Mouse (Mus musculus): ENCODE results near the gene Gm19426. TPM values are rescaled to one million over a fixed set of nuclear protein-coding genes. Genes with fewer than 3 reads are reported as not detected.
A peak's percentile ranks its signal among the peaks of the same experiment; 100 is the strongest.

Gene Gm19426
- polyA plus RNA-seq, 1 experiment from 2014 or later, result 5.7 TPM

DNA sequence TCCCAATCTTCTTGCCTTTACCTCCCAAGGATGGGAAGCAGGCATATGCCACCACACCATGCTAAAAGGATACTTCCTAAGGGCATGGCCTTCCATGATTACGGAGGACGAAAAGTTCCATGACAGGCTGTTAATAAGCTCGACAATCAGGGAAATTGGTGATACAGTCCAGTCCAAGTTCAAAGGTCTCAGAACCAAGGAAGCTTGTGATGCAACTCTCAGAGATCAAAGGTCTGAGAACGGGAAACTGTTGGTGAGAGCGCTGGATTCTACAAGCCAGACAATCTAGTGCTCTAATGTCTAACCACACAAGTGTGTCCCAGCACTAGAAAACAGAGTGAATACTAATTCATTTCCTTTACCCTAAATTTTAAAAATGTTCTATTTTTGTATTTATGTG, 12.8 kb upstream of the Gm19426 start:
- H3K36me3 ChIP-seq, result no peaks in the 10 kb centered on the region
- H3K9ac ChIP-seq, result no peak overlapping the region
- no peaks in the 10 kb centered on the region for H3K9me3 ChIP-seq
- no peak for ATAC-seq (ENCODE audit: extremely low read depth, insufficient number of reproducible peaks, low FRiP score, low TSS enrichment)
- no peak overlapping the region for H3K4me3 ChIP-seq
- no peaks in the 10 kb centered on the region for H3K4me1 ChIP-seq
- WGBS, result 69% methylated on average over 5 of the region's 5 CpGs
- no peak overlapping the region for H3K27ac ChIP-seq (replicated peaks)
- no peak overlapping the region for H3K4me2 ChIP-seq
- no peaks in the 10 kb centered on the region for H3K27me3 ChIP-seq (replicated peaks)

DNA sequence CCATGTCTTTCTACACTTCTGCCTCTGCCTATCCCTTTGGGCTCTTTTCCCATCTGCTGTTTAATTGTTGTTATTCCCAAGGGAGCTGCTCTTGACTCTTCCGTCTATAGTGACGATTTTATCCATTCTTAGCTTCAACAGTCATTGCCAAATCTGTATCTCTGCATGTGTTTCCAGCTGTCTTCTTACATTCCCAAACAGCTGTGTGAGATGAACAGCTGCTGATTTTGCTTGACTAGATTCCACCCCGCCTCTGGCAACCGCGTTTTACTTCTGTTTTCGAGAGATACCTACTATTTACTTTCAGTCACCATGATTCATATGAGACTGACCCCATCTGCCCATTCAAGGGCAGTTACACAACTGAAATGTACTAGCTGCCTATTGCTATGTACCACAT, 6.7 kb upstream of the Gm19426 start:
- no peaks in the 10 kb centered on the region for H3K27me3 ChIP-seq (replicated peaks)
- no peaks in the 10 kb centered on the region for H3K4me1 ChIP-seq
- H3K4me2 ChIP-seq, result no peak overlapping the region
- no peaks in the 10 kb centered on the region for H3K36me3 ChIP-seq
- no peaks in the 10 kb centered on the region for H3K9me3 ChIP-seq
- 64% methylated on average over 6 of the region's 6 CpGs for WGBS
- no peak overlapping the region for H3K27ac ChIP-seq (replicated peaks)
- no peak overlapping the region for H3K4me3 ChIP-seq
- no peak overlapping the region for H3K9ac ChIP-seq
- ATAC-seq (ENCODE audit: extremely low read depth, insufficient number of reproducible peaks, low FRiP score, low TSS enrichment), result no peak

DNA sequence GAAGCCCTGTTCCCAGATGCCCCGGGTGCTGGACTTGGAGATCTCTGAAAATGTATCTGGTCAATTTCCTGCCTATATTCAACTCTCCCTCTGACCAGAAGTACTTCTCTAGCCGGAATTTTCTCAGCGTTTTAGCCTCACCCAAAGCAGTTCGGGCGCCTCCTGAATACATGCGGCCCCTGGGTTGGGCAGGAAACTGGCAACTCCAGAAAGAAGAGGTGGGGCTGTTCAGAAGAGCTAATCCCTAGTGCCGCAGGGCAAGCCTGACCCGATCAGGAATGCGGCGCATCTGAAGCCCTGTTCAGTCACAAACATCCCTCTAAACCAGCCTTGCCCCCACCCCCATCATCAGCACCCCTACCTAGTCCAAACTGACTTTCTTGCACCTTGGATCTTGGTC, 671 bp upstream of the Gm19426 start:
- ATAC-seq (ENCODE audit: extremely low read depth, insufficient number of reproducible peaks, low FRiP score, low TSS enrichment), result peak; percentile 5; the same call in 1 of the 2 replicates
- H3K36me3 ChIP-seq, result peaks cover 20% of the 10 kb centered on the region
- peak overlapping the region; percentile 100 for H3K9ac ChIP-seq
- H3K4me2 ChIP-seq, result peak overlapping the region; percentile 86
- no peaks in the 10 kb centered on the region for H3K27me3 ChIP-seq (replicated peaks)
- H3K4me1 ChIP-seq, result peaks cover 42% of the 10 kb centered on the region
- H3K9me3 ChIP-seq, result no peaks in the 10 kb centered on the region
- peak overlapping the region; percentile 91 for H3K4me3 ChIP-seq
- peak overlapping the region; percentile 100 for H3K27ac ChIP-seq (replicated peaks)
- 3% methylated on average over 10 of the region's 10 CpGs for WGBS

DNA sequence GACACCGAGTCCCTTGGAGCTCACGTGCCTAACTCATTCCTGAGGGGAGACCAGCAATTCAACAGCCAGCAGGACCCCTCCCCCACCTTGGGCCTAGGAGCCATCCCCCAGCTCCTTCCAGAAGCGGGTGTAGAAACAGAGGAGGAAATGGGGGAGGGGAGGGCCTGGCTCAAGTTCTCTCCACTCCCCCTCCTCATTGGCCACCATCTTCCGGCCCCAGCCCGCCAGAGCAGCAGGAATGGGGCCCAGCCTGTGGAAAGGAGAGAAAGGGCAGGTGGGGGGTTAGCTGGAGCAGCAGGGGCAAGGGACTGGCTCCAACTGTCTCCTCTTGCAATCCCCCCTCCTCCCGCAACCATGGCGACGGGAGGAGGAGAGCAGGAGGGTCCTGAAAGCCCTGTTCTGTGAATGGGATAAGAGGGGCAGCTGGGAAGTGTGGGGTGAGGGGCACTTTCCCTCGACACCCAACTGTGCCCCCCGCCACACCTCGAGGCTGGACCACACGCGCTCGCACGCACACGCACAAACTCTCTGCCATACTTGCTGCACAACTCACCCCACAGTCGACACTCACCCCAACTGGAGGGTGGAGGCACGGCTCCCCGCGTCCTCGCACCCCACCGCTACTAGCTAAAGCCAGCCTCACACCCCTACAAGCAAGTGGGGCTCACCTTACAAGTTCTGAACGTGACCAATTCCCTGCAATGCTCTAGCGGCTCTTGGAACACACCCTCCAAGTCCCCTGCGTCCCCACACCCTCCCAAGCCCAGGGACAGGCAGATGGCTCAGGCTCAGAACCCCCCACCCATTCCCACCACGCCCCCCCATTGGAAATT, 788 bp downstream of the Gm19426 start:
- Histone ChIP-seq H3K4me3 (peak overlapping the region; percentile 91), H3K9me3 (no peaks in the 10 kb centered on the region), H3K4me1 (peaks cover 57% of the 10 kb centered on the region), H3K27ac (replicated peaks) (peak overlapping the region; percentile 100), H3K4me2 (peak overlapping the region; percentile 86), H3K27me3 (replicated peaks) (no peaks in the 10 kb centered on the region), H3K9ac (peak overlapping the region; percentile 100), H3K36me3 (peaks cover 20% of the 10 kb centered on the region)
- under 1% methylated on average over 26 of the region's 26 CpGs for WGBS
- peak; percentile 49 for ATAC-seq (ENCODE audit: extremely low read depth, insufficient number of reproducible peaks, low FRiP score, low TSS enrichment)

DNA sequence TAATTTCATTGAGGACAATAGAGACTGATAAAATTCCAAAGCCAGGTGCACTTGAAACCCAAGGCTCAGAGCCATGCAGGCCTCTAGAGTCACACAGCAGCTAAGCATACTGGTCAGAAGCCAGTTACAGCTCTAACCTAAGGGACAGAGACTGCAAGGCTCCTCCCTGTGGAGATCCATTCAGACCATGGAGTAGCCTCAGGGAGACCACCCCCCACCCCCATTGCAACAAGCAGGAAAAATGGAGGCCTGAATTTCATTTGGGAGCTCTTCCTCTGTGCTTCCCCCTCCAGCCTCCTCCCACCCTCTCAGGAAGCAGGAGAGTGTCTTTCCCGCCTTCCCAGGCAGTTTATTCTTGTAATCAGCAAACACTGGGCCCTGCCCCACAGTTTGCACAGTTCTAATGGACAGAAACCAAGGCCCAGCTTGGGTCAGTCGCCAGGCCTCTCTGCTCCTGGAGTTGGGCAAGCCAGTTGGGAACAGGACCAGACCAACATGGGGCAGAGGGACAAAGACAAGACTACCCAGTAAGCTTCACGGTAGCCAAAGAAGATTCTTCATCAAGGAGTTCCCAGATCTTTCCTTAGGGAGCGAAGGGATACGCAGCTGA, 1.5 kb downstream of the Gm19426 start:
- Histone ChIP-seq H3K4me1 (peaks cover 64% of the 10 kb centered on the region), H3K27ac (replicated peaks) (peak overlapping the region; percentile 100), H3K9ac (peak overlapping the region; percentile 100), H3K4me2 (peak overlapping the region; percentile 86), H3K4me3 (peak overlapping the region; percentile 91), H3K27me3 (replicated peaks) (no peaks in the 10 kb centered on the region), H3K9me3 (no peaks in the 10 kb centered on the region), H3K36me3 (peaks cover 20% of the 10 kb centered on the region)
- no peak for ATAC-seq (ENCODE audit: extremely low read depth, insufficient number of reproducible peaks, low FRiP score, low TSS enrichment)
- 6% methylated on average over 5 of the region's 5 CpGs for WGBS

DNA sequence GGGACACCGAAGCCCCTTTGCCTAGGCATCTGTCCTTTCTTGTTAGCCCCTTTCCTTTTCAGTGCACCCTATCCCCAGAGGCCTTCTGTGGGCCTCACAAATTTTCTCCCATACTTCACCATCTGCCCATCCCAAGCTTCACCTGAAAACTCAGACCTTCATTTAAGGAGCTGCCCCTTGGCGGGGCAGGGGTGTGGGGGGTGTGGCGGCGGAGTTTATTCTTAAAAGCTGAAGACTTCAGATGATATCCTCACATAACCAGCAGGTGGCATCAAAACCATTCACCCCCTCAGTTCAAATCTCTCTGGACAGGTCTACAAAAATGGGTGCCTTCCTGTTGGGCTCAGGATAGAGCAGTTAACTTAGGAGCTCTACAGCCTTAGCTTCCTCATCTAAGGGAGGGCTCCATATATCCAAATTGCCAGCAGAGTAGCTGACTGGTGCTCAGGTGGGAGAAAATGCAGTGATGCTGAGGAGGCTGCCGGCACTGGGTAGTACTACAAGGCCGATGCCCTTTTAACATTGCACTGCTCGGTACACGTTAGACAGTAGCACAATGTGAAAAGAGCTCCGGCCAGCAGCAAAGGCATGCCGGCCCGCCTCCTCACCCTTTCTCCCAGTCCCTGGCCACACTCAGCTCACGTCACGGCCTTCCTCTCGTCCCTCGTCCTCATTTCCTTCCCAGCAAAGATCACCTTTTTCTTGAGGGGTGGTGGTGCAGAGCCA, 2.7 kb downstream of the Gm19426 start:
- ATAC-seq (ENCODE audit: extremely low read depth, insufficient number of reproducible peaks, low FRiP score, low TSS enrichment), result no peak
- H3K9me3 ChIP-seq, result no peaks in the 10 kb centered on the region
- H3K9ac ChIP-seq, result peak overlapping the region; percentile 100
- H3K4me2 ChIP-seq, result peak overlapping the region; percentile 86
- peaks cover 20% of the 10 kb centered on the region for H3K36me3 ChIP-seq
- peak overlapping the region; percentile 91 for H3K4me3 ChIP-seq
- peak overlapping the region; percentile 100 for H3K27ac ChIP-seq (replicated peaks)
- WGBS, result 69% methylated on average over 15 of the region's 15 CpGs
- H3K4me1 ChIP-seq, result peaks cover 76% of the 10 kb centered on the region
- peaks cover 5% of the 10 kb centered on the region; the same call in 1 of the 2 replicates for H3K27me3 ChIP-seq (replicated peaks)

DNA sequence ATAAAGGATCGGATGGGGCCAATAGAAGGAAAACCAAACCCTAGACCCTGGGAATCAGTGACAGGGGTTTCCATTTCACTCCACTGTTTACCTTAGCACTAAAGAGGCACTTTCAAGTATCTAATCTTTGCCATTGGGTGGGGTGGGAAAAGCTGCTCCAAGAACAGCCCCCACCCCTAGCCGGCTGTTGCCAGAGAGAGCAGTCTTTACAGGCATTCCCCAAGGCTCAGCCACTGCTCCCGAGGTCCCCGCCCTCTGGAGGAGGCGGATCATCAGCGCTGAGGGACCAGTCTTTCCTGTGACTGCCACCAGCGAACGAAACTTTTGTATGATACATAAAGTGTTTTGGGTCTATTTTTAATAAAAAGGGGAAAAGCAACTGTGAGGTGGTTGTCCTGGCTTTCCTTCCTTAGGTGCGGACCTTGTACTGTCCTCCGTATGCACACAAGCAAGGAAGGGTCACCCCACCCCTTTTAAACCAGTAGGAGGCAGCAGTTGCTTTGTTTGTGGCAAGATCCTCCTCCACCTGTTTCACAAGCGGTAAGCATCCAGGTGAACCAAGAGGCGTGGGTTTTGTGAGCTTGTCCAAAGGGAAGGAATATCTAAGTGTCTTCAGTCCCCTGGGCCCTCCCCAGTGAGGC, 5.1 kb downstream of the Gm19426 start:
- Histone ChIP-seq H3K4me1 (peaks cover 92% of the 10 kb centered on the region), H3K9ac (peak overlapping the region; percentile 73), H3K9me3 (no peaks in the 10 kb centered on the region), H3K27ac (replicated peaks) (peak overlapping the region; percentile 72), H3K36me3 (peaks cover 20% of the 10 kb centered on the region), H3K27me3 (replicated peaks) (peaks cover 8% of the 10 kb centered on the region), H3K4me3 (peak overlapping the region; percentile 58), H3K4me2 (peak overlapping the region; percentile 68)
- no peak for ATAC-seq (ENCODE audit: extremely low read depth, insufficient number of reproducible peaks, low FRiP score, low TSS enrichment)
- 3% methylated on average over 12 of the region's 12 CpGs for whole genome bisulfite sequencing

DNA sequence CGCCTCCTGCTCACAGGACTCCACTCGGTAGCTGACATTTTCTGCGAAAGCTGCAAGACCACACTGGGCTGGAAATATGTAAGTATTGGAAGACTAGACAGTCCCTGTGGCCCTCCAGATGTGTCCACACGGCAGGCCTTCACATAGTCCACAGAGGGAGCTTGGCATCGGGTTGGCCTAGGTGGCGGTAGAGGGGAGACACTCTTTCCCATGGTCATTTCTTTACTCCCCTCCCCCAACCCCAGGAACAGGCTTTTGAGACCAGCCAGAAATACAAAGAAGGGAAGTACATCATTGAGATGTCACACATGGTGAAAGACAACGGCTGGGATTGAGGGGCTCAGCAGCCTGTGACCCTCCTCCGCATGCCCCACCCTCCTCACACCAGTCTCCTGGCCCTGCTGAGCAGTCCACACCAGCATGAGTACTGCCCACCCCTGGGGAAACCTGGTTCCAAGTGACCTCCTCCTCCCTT, 6.0 kb downstream of the Gm19426 start:
- Histone ChIP-seq H3K4me1 (peaks cover 96% of the 10 kb centered on the region), H3K9me3 (no peaks in the 10 kb centered on the region), H3K4me2 (peak overlapping the region; percentile 68), H3K4me3 (peak overlapping the region; percentile 58), H3K27ac (replicated peaks) (peak overlapping the region; percentile 72), H3K36me3 (peaks cover 20% of the 10 kb centered on the region), H3K27me3 (replicated peaks) (peaks cover 11% of the 10 kb centered on the region), H3K9ac (peak overlapping the region; percentile 73)
- 6% methylated on average over 8 of the region's 8 CpGs for WGBS
- no peak for ATAC-seq (ENCODE audit: extremely low read depth, insufficient number of reproducible peaks, low FRiP score, low TSS enrichment)

DNA sequence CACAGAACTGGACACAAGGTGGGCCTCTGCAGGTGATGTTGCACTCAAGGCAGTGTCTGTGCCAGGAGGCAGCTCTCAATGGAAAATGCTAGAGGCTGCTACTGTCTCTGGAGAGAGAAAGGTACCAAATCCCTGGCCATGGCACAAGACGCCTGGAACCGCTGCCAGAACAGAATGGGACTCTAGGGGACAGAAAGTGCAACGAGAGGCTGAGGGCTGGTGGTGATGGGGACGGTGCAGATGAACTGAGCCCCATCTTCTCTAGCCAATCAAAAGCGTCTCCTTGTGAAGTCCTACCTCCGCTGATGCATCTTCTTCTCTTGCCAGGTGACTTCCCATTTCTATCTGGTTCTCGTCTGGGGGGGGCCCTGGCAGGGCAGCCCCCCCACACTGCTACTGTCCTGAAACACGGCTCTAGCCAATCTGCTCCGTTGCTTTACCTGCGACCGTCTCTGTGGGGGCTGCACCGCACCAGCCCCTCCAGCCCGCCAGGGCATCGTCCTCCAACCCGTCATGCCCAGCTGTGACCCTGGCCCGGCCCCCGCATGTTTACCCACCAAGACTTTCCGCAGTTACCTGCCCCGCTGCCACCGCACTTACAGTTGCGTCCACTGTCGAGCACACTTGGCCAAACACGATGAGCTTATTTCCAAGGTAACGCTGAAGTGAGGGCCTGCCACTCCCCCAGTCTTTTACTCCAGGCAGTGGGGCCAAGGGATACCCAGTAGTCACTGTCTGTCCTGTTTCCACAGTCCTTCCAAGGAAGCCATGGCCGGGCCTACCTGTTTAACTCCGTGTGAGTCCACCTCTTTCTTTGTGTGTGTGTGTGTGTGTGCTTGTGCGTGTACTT, 6.9 kb downstream of the Gm19426 start:
- Histone ChIP-seq H3K27ac (replicated peaks) (peak overlapping the region; percentile 72), H3K9me3 (no peaks in the 10 kb centered on the region), H3K36me3 (peaks cover 16% of the 10 kb centered on the region), H3K9ac (peak overlapping the region; percentile 73), H3K4me3 (peak overlapping the region; percentile 58), H3K4me2 (peak overlapping the region; percentile 68), H3K4me1 (peaks cover 86% of the 10 kb centered on the region), H3K27me3 (replicated peaks) (peaks cover 11% of the 10 kb centered on the region)
- WGBS, result 8% methylated on average over 27 of the region's 27 CpGs
- ATAC-seq (ENCODE audit: extremely low read depth, insufficient number of reproducible peaks, low FRiP score, low TSS enrichment), result no peak

DNA sequence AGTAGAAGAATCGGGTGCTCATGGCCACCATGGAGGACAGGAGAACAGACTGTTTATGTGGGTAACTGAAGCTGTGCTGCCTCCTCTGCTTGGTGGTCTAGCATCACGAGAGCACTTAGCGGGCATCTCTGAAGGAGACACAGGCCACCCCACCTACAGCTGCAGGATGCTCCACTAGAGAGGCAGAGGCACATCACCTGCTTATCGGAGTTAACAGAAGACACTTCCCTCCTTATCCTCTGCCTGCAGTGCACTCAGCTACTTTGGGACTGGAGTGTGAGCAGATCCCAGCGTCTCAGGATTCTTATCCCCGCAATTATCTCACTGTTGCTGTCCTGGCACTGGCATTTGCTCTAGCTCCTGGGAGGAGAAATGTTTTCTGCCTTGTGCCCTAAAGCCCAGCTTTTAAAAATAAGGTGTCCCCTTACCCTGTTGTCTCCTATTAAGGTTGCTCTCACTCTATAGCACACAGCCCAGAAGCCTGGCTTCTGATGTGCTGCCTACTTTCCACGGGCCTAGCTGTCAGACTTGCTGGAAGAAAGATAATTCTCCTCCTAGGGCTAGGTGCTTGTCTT, 8.0 kb downstream of the Gm19426 start:
- peak; percentile 53; the same call in 1 of the 2 replicates for ATAC-seq (ENCODE audit: extremely low read depth, insufficient number of reproducible peaks, low FRiP score, low TSS enrichment)
- H3K4me3 ChIP-seq, result peak overlapping the region; percentile 58
- peaks cover 75% of the 10 kb centered on the region for H3K4me1 ChIP-seq

More for the DNA sequence above, 8.0 kb downstream of the Gm19426 start:
- H3K27ac ChIP-seq (replicated peaks), result peak overlapping the region; percentile 69
- H3K4me2 ChIP-seq, result peak overlapping the region; percentile 68
- peak overlapping the region; percentile 73 for H3K9ac ChIP-seq
- H3K36me3 ChIP-seq, result peaks cover 8% of the 10 kb centered on the region
- peaks cover 11% of the 10 kb centered on the region for H3K27me3 ChIP-seq (replicated peaks)
- no peaks in the 10 kb centered on the region for H3K9me3 ChIP-seq
- 10% methylated on average over 7 of the region's 7 CpGs for WGBS

Data from heart, embryonic 13.5 days (tissue).